Mouse (Mus musculus): ENCODE data around the gene Hdac4.

GRCm38 (mm10) chr1:92069932-92070677 lies 125.4 kb downstream of the Hdac4 start:
- no peak for TF ChIP-seq CTCF (IDR thresholded peaks at IDR 0.05; ENCODE audit: low read depth)
- TF ChIP-seq EP300 (IDR thresholded peaks at IDR 0.05; ENCODE audit: low read depth): no peak

All from liver, postnatal 0 days (tissue).